Mouse (Mus musculus): ENCODE data around the gene Filip1l.

Gene Filip1l

GRCm38 (mm10) chr16:57433671-57434070 is 80.8 kb downstream of the Filip1l start:
- no peak for DNase-seq (ENCODE audit: low spot score in 2 of 2)

- DNase-seq (ENCODE audit: low spot score in 2 of 2): no peak
Observed at GRCm38 (mm10) chr16:57434640-57435039, 81.7 kb downstream of the Filip1l start.

DNA sequence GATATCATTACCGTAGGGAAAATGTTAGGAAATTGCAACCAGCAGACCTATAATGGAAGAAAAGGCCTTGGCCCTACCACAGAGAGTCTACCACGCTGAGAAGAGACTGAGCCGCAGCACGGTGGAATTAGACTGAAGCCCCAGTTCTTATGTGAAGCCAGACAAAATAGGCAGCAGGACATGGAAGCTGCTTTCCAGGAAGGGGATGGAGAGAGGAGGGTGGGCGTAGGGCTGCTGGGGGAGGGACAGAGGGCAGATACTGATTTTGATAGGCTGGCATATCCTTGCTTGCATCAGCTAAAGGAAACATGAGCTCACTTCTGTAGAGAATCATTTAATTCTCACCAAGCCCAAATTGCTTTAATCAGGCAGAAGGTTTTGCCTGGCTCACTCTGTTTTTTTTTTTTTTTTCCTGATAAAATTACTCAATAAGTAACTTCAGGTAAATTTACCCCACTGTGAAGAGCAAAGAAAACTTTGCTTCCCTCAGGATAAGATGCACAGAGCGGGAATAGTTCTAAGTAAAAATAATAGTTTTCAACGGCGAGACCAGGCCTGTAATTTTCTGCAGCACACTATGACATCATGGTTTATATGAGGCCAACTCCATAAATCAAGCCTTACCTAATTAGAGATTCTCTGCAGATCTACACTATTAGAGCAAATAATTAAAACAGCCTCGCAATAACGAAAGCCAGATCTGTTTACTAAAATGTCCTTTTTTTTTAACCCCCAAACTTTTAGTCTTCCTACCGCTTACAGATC is 84.8 kb downstream of the Filip1l start:
- DNase-seq (ENCODE audit: low spot score in 2 of 2): no peak

GRCm38 (mm10) chr16:57438288-57438685 is 85.4 kb downstream of the Filip1l start:
- no peak for DNase-seq (ENCODE audit: low spot score in 2 of 2)

DNA sequence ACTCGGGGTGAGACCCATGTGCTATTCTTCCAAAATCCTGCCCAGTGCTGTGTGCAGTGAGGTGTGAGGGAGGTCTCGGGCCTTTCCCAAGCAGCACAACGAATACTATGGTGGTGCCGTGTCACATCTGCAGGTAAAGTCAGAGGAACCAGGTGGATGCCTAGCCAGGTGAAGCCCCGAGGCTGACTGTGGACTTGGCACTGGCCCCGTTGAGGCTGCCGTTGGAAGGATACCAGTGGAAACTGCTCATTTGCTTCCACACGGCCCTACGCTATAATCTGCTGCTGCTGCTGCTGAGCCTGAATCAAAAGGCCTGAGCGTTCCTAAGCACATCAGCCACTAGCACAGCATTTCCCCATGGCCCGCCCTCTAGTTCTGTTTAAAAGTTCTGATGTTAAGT is 86.3 kb downstream of the Filip1l start:
- no peak for DNase-seq (ENCODE audit: low spot score in 2 of 2)

GRCm38 (mm10) chr16:57440706-57441437 is 88.0 kb downstream of the Filip1l start:
- no peak for DNase-seq (ENCODE audit: low spot score in 2 of 2)

DNA sequence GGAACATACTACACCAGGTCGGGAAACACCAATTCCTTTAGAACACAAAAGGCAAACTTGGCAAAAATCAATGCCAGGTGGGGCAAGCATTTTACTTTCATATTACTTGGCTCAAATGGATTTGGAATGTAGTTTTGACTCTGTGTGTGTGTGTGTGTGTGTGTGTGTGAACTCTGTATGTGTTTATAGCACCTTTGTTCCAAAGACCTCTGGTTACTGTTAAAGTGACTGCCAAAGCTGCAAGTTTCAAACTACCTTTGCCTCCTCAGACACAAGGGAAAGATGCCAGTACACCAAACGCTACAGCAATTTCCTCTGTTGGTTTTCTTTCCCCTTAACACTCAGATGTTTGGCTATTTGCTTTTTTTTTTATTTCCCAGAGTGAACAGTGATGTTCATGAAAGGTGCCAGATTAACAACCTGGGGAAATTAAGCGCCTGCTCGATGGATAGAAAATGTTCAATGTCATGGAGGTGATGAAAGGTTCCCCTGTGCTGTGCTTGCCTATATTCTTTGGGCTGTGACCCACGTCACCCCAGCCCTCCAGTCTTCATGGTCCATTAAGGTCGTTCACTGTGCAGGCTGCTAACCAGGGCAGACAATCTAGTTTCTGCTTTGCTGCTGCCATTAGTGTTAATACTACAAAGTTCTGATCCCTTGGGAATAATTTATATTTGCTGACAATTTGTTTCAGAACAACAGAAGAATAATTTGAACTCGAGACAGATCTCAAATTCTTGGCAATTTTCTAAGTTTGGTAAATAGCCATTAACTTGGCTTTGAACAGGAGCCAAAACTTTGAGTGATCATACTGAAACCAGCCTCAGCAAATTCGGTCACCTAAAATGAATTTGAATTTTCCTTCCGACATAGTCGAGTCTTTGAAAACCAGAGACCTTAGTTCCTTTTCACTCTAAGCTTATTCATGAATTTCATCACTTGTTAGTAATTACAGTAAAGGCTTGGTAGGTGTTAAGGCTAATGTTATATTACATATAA is 92.5 kb downstream of the Filip1l start:
- no peak for DNase-seq (ENCODE audit: low spot score in 2 of 2)

DNA sequence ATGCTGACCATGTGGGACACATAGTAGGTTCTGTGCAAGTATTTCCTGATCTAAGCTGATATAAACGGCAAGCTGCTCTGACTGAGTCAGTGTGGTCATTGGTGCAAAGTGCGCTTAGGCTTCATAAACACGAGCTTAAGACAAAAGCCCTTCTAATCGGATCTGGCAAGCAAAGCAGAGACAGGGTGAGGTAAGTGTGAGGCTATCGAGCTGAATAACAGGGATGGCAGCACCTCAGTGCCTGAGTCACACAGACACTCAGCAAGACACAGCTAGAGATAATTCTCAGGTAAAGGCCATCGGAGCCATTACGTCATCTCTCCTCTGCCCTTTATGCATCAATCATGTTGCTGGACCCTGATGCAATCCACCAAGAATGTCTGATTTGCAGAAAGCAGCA is 100.1 kb downstream of the Filip1l start:
- no peak for DNase-seq (ENCODE audit: low spot score in 2 of 2)

DNA sequence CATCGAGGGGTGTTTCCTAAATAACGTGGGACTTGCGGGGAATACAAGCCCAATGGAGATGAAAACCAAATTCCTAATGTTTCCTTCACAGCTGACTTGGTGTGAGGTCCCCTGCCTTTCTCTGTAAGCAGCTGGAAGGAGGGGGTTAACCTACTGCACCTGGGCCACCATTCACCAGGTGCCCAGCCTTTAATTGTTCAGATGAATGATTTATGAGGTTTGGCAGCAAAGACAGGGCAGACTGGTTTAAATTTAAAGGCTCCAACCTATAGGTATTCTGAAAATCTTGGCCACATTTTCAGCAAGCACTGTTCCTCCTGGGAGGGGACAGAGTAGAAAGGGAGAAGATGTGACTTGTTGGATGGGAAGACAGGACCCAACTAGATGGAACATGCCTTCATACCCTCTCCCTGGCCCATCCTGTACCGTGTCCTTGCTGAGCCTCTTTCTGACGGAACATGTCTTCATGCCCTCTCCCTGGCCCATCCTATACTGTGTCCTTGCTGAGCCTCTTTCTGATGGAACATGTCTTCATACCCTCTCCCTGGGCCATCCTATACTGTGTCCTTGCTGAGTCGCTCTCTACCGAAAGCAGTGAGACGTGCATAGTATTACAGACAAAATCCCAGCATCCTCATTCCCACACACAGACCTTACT is 101.3 kb downstream of the Filip1l start:
- DNase-seq (ENCODE audit: low spot score in 2 of 2): no peak

- DNase-seq (ENCODE audit: low spot score in 2 of 2): no peak
Observed at GRCm38 (mm10) chr16:57455573-57455972, 102.7 kb downstream of the Filip1l start.

DNA sequence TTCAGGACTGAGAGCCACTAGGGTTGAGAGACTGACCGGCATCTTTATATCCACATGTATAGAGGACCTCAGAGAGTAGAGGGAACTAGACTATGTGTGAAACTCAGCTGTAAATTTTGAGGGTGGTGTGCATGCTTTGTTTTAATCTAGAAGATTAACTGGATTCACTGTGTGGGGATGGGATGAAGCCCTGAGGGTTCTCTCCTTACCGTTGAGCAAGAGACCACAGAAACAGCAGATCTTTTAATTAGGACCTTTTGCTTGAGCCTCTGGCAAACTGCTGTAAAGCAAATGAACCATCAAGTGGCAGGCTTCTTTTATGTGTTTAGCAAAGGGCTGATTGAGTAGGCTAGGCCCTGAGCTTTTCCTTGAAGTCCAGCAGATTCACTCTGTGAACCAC is 103.1 kb downstream of the Filip1l start:
- DNase-seq (ENCODE audit: low spot score in 2 of 2): no peak

- DNase-seq (ENCODE audit: low spot score in 2 of 2): no peak
Observed at GRCm38 (mm10) chr16:57465386-57465913, 112.6 kb downstream of the Filip1l start.

DNA sequence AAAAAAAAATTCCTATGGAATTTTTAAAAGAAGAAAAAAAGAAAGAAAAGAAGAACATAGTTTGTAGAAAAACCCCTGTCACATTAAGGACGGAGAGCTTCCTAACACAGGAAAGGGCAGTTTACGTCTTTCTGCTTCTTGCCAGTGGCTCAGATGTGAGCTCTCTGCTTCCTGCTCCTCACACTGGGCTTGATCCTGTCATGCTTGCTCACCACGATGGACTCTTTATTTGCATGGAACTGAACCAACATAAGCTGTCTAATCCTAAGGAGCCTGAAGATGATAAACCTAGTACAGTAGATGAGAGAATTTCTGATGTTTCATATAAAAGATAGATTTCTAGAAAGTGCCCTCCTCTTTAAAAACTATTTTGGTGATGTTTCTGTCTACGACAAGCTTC is 116.4 kb downstream of the Filip1l start:
- DNase-seq (ENCODE audit: low spot score in 2 of 2): no peak

DNA sequence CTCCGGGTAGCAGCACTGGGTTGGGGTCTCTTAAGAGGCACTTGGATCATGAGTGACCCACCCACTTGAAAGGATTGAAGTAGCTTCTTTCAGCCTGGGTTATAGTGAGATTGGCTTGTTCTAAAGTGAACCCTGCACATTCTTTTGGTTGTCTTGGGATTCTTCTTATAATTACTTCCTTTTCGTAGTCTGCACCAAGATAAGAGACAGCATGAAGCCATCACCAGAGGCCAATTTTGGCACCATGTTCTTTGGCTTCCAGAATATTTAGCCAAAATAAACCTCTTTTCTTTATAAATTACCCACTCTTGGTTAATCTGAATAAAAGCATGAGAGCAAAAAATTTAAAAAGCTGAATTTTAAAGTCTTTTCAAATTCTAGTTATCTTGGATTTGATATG is 117.0 kb downstream of the Filip1l start:
- no peak for DNase-seq (ENCODE audit: low spot score in 2 of 2)

DNA sequence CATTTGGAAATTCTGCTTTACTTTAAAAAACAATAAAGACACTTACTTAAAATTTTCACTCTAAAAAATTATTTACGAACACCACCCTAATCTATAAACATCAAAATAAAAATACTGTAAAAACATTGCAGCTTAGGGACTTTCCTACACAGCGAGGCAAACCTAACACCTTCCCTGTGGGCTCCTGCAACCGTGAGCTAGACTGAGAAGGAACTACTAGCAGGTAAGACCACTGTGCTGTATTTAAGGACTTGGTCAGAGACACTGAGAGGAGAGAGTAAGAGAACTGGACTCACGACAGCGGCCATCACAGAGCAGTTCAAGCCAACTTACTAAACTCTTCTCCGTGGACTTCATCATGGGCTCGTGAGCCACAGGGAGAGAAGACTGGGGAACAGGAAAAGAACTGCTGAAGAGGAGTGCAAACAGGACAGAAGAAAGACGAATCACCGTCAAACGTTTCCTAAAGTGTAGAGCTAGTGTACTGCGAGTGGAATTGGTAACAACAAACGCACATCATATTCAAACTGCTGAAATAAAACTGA is 117.5 kb downstream of the Filip1l start:
- DNase-seq (ENCODE audit: low spot score in 2 of 2): no peak

GRCm38 (mm10) chr16:57471071-57471470 is 118.2 kb downstream of the Filip1l start:
- no peak for DNase-seq (ENCODE audit: low spot score in 2 of 2)

GRCm38 (mm10) chr16:57473415-57474085 is 120.7 kb downstream of the Filip1l start:
- no peak for DNase-seq (ENCODE audit: low spot score in 2 of 2)

- no peak for DNase-seq (ENCODE audit: low spot score in 2 of 2)
Observed at GRCm38 (mm10) chr16:57478451-57478850, 125.6 kb downstream of the Filip1l start.

DNA sequence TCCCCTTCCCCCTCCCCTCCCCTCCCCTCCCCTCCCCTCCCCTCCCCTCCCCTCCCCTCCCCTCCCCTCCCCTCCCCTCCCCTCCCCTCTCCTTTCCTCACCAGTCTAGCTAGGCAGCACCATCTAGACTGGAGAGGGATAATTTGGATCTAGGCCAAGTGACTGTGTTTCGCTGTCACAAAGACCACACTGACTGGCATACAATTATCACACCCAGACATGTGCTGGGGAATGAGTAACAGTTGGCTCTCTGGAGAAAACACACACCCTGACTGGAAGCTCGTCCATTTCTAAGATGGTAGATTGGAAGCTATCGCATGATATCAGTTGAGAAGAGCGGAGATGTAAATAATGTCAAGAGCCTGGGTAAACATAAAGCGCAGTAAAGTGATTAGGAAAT is 126.9 kb downstream of the Filip1l start:
- DNase-seq (ENCODE audit: low spot score in 2 of 2): no peak

DNA sequence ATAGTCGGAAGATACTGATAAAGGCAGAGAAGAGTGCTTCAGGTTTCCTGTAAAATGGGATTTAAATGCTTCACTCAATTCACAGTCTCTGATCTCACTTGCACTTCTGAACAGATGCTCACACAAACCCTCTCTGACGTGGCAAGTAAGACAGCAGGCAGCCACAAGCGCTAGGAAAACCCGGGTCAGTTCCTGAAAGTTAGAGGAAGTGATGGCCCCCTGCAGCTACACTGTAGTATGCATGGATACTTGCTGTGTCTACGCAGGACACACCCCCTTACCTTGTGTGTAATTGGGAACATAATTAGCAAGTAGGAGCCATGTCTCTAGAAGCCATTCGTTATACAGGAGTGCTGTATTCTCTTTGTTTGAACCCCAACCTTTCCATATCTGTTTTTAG is 129.4 kb downstream of the Filip1l start:
- no peak for DNase-seq (ENCODE audit: low spot score in 2 of 2)
